Mouse (Mus musculus) heart, embryonic 14.5 days (tissue): ENCODE data around the gene Rsg1. TPM values are rescaled to one million over a fixed set of nuclear protein-coding genes. Genes with fewer than 3 reads are reported as not detected.

Experiments used
- ATAC-seq: fragments of 200-750 bp; cut with Nextera tagmentation; 2 replicates; pipeline ENCODE4 v1.8.0; 2017; ENCODE audit warnings: low read depth, moderate TSS enrichment; ENCODE audit not compliant: insufficient number of reproducible peaks, insufficient read depth, low FRiP score
- H3K27ac ChIP-seq, 2 experiments: fragments of 200-500 bp in 1 of 2; fragments of 300-500 bp in 1 of 2; sonication (generic) in 1 of 2; replicated peaks in 1 of 2; 2 replicates each; pipeline ENCODE4 v1.5.1; 2012 to 2014; ENCODE audit warnings: low read depth in 2 of 2, low read length in 2 of 2, control low read depth in 1 of 2, mild to moderate bottlenecking in 1 of 2, mixed read lengths in 1 of 2; ENCODE audit not compliant: control insufficient read depth in 1 of 2, insufficient read depth in 1 of 2
- H3K27me3 ChIP-seq: fragments of 300-500 bp; sonication (generic); 2 replicates; pipeline ENCODE4 v1.6.1; 2014; ENCODE audit warnings: mild to moderate bottlenecking, low read length, control low read depth; ENCODE audit not compliant: control insufficient read depth, insufficient read depth
- H3K36me3 ChIP-seq: fragments of 300-500 bp; sonication (generic); 2 replicates; pipeline ENCODE4 v1.6.1; 2014; ENCODE audit warnings: mild to moderate bottlenecking, control low read depth, low read length, mixed read lengths; ENCODE audit not compliant: control insufficient read depth, insufficient read depth
- H3K4me1 ChIP-seq, 2 experiments: fragments of 200-500 bp in 1 of 2; fragments of 300-500 bp in 1 of 2; sonication (generic) in 1 of 2; 2 replicates each; pipeline ENCODE4 v1.6.1; 2012 to 2014; ENCODE audit warnings: low read length in 2 of 2, control low read depth in 1 of 2, mixed read lengths in 1 of 2; ENCODE audit not compliant: control insufficient read depth in 2 of 2, insufficient read depth in 2 of 2
- H3K4me2 ChIP-seq: fragments of 300-500 bp; sonication (generic); 2 replicates; pipeline ENCODE4 v1.6.1; 2014; ENCODE audit warnings: mild to moderate bottlenecking, low read length
- H3K4me3 ChIP-seq, 2 experiments: fragments of 200-500 bp in 1 of 2; fragments of 300-500 bp in 1 of 2; sonication (generic) in 1 of 2; 2 replicates each; pipeline ENCODE4 v1.5.1; 2012 to 2014; ENCODE audit warnings: low read length in 2 of 2, mild to moderate bottlenecking in 2 of 2, control low read depth in 1 of 2, low read depth in 1 of 2, moderate library complexity in 1 of 2; ENCODE audit not compliant: control insufficient read depth in 1 of 2, insufficient read depth in 1 of 2
- H3K9ac ChIP-seq: fragments of 300-500 bp; sonication (generic); 2 replicates; pipeline ENCODE4 v1.6.1; 2014; ENCODE audit warnings: mild to moderate bottlenecking, low read length
- H3K9me3 ChIP-seq: fragments of 300-500 bp; sonication (generic); 2 replicates; pipeline ENCODE4 v1.6.1; 2016; ENCODE audit warnings: low read length, control low read depth; ENCODE audit not compliant: control insufficient read depth
- WGBS: fragments of 180-500 bp; shearing (Covaris S2); extraction: QIAGEN DNeasy Blood & Tissue Kit; methylation state at CpG from one replicate; pipeline ENCODE4 v1.1.7; 2014; 5-methylcytosine and 5-hydroxymethylcytosine counted together
- polyA plus RNA-seq: library from polyadenylated mRNA; unstranded; fragments of >200 nt; fragmentation: Nextera tagmentation; extraction: Ambion mirVana; gene quantifications from 2 replicates; pipeline ENCODE4 v1.2.1, GENCODE M21; 2014

Rsg1 gene
- polyA plus RNA-seq, 1 experiment from 2014 or later, result 1.5 TPM

DNA sequence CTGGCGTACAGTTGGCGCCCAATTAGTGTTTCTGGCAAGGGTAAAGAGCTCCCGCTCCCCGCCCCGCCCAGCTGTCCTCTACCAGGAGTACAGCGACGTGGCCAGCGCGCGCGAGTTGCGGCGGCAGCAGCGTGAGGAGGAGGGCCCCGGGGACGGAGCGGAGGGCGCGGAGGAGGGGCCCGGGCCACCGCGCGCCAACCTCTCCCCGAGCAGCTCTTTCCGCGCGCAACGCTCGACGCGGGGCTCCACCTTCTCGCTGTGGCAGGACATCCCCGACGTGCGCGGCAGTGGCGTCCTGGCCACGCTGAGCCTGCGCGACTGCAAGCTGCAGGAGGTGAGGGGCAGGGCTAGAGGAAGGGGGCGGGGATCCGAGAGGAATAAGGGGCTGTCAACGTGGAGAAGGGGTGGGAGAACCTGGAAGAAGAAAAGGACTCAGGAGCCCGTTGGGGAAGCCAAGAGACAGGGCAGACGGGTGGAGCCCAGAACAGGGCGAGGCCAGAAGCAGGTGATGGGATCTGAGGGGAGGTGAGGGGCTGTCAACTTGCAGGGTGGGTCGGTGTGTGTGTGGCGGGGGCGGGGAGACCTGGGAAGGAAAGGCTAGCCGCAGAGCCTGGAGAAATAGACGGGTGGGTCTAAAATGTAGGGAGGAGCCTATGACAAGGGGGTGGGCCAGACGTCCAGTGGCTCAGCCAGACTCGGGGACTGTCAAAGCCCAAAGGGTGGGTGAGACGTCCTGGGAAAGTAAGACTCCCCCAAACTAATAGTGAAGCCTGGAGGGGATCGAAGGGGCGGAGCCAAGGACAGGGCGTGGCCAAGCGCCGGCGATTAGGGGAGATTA lies 34.2 kb downstream of the Rsg1 start:
- WGBS, result 1% methylated on average over 57 of the region's 60 CpGs

DNA sequence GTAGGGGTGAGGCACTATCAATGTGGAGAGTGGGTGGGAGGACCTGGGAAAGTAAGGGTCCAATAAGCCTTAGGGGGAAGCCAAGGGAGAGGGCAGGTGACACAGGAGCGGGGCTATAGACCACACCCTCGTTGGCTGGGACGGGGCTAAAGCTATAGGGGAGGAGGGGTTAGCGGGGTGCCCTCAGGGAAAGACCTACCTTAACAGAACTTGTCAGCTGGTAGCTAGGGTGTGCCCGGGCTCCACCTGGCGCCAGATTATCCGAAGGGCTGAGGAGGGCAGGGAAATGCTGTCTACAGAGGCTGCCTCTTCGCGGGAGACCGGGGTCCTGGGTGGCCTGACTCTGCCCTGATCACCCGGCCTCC lies 34.8 kb downstream of the Rsg1 start:
- 14% methylated on average over 11 of the region's 11 CpGs for WGBS
- peak overlapping the region; percentile 45 to 50; a peak in 2 of 4 replicates for H3K4me3 ChIP-seq
- ATAC-seq, result no peak
- peak overlapping the region; percentile 68 for H3K4me2 ChIP-seq
- peaks cover 58% of the 10 kb centered on the region for H3K27me3 ChIP-seq
- H3K9me3 ChIP-seq, result no peaks in the 10 kb centered on the region
- H3K4me1 ChIP-seq, result peaks cover 23 to 30% of the 10 kb centered on the region in 2 experiments
- no peak overlapping the region for H3K9ac ChIP-seq
- H3K36me3 ChIP-seq, result no peaks in the 10 kb centered on the region
- H3K27ac ChIP-seq, result no peak overlapping the region

More for the DNA sequence above, 34.2 kb downstream of the Rsg1 start:
- Histone ChIP-seq H3K4me3 (peak overlapping the region; percentile 45 to 50), H3K27me3 (peaks cover 64% of the 10 kb centered on the region), H3K4me2 (peak overlapping the region; percentile 68), H3K4me1 (peaks cover 24 to 30% of the 10 kb centered on the region in 2 experiments), H3K27ac (no peak overlapping the region), H3K9ac (peak overlapping the region; percentile 56), H3K9me3 (no peaks in the 10 kb centered on the region), H3K36me3 (no peaks in the 10 kb centered on the region)
- ATAC-seq, result no peak; the same call in 1 of the 2 replicates

DNA sequence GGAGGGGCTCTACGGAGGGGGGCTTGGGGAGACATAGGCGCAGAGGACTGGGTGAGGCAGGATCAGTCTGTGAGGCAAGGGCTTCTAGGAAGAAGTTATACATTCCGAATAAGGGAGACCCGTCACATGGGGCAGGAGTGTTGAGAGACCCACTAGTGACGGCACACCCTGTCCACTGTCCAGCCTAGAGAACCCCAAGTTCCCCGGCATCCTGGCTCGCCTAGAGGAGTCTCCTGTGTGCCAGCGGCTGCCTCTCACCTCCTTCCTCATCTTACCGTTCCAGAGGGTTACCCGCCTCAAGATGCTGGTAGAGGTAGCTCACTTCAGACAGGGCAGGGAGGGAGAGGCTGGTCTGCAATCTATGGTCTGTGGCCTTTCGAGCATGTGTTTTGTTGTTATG lies 35.6 kb downstream of the Rsg1 start:
- Histone ChIP-seq H3K36me3 (no peaks in the 10 kb centered on the region), H3K4me2 (no peak overlapping the region), H3K4me3 (no peak overlapping the region), H3K9ac (no peak overlapping the region), H3K27me3 (peaks cover 50% of the 10 kb centered on the region), H3K27ac (no peak overlapping the region), H3K9me3 (no peaks in the 10 kb centered on the region), H3K4me1 (peaks cover 23 to 30% of the 10 kb centered on the region in 2 experiments)
- ATAC-seq, result no peak
- WGBS, result 76% methylated on average over 11 of the region's 11 CpGs

DNA sequence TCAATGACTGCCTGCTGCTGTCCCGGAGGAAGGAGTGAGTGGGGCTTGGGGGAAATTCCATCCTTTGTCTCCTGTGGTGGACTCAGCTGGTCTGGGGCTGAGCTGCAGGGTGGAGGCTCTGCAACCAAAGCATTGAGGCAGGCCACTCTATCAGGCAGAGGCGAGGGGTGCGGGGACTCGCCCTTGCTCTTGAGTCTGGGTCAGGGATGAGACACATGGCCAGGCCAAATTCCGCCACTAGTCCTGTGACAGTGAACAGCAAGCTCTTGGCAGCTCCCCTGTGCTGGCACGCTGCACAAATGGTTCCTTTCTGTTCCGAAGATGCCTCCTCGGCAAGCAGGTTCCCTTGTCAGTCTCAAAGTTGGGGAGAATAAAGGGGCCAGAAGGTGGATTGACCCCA lies 37.3 kb downstream of the Rsg1 start:
- ATAC-seq, result no peak
- Histone ChIP-seq H3K4me2 (no peak overlapping the region), H3K9ac (no peak overlapping the region), H3K27ac (no peak overlapping the region), H3K36me3 (no peaks in the 10 kb centered on the region), H3K4me3 (no peak overlapping the region), H3K27me3 (peaks cover 42% of the 10 kb centered on the region), H3K9me3 (no peaks in the 10 kb centered on the region), H3K4me1 (peaks cover 16 to 19% of the 10 kb centered on the region in 2 experiments)
- WGBS, result 63% methylated on average over 8 of the region's 8 CpGs

DNA sequence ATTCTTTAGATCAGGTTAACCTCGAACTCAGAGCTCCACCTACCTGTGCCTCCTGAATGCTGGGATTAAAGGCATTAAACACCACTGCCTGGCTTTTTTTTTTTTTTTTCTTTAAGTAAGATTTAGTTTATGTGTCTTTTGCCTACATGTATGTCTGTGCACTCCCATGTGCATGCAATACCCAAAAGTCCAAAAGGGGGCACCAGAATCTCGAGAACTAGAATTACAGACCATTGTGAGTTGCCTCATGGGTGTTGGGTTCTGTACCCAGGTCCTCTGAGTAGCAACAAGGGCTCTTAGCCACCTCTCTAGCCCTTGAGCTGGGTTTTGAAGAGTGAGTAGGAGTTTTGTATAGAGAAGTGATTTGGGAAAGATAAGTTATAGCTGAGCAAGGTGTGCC lies 38.9 kb downstream of the Rsg1 start:
- no peak overlapping the region for H3K9ac ChIP-seq
- no peaks in the 10 kb centered on the region for H3K9me3 ChIP-seq
- no peaks in the 10 kb centered on the region for H3K36me3 ChIP-seq
- H3K4me2 ChIP-seq, result no peak overlapping the region
- 69% methylated on average over 2 of the region's 2 CpGs for WGBS
- peaks cover 2 to 3% of the 10 kb centered on the region in 2 experiments; a peak in 3 of 4 replicates for H3K4me1 ChIP-seq
- peaks cover 29% of the 10 kb centered on the region for H3K27me3 ChIP-seq
- no peak for ATAC-seq
- no peak overlapping the region for H3K4me3 ChIP-seq
- no peak overlapping the region for H3K27ac ChIP-seq

DNA sequence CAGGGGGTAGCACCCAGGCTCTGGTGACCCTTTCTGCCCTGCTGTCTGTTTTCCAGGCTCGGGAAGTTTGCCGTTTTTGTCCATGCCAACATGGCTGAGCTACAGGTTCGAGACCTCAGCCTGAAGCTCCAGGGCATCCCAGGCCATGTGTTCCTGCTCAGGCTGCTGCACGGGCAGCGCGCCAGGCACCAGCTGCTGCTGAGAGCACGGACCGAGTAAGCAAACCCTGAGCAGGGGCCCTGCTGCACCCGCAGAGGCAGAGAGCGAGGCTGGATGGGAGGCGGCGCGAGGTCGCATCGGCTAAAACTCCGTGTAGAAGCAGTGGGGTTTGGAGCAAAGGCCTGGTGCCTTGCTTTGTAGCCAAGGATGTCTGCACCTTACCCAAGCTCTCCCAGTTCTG lies 40.5 kb downstream of the Rsg1 start:
- Histone ChIP-seq H3K9ac (no peak overlapping the region; the same call in 1 of the 2 replicates), H3K4me1 (no peaks in the 10 kb centered on the region; a peak in 1 of 4 replicates), H3K4me3 (no peak overlapping the region), H3K9me3 (no peaks in the 10 kb centered on the region), H3K36me3 (no peaks in the 10 kb centered on the region), H3K27me3 (peaks cover 13% of the 10 kb centered on the region), H3K27ac (no peak overlapping the region), H3K4me2 (no peak overlapping the region)
- 65% methylated on average over 16 of the region's 16 CpGs for WGBS
- ATAC-seq, result no peak

DNA sequence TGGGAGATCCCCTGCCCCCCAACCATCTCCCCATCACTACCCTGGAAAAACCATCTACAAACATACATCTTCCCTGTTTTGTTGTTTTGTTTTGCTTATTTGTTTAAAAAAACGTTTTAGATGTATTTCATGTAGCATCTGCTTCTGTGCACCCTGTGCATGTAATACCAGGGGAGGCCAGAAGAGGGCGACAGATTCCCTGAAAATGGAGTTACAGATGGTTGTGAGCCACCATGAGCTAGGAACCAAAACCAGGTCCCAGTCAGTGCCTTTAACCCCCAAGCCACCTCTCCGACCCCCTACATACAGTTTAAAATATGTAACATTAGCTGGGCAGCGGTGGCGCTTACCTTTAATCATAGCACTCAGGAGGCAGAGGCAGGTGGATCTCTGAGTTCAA lies 43.7 kb downstream of the Rsg1 start:
- peaks cover 0 to 4% of the 10 kb centered on the region in 2 experiments; a peak in 2 of 4 replicates for H3K4me1 ChIP-seq
- H3K27me3 ChIP-seq, result no peaks in the 10 kb centered on the region
- no peak overlapping the region for H3K4me3 ChIP-seq
- no peaks in the 10 kb centered on the region for H3K36me3 ChIP-seq
- no peak overlapping the region for H3K4me2 ChIP-seq
- H3K9me3 ChIP-seq, result no peaks in the 10 kb centered on the region
- ATAC-seq, result no peak
- 67% methylated on average over 5 of the region's 5 CpGs for whole genome bisulfite sequencing
- no peak overlapping the region for H3K9ac ChIP-seq
- H3K27ac ChIP-seq, result no peak overlapping the region
